Mouse (Mus musculus) neural tube, embryonic 14.5 days (tissue): ENCODE measurements at regions not wholly inside any gene's neighbourhood (a gene's known extent, or its start where the extent isn't known, plus 50 kb on each side); places are given as distances from the start of the nearest gene placed in this dataset.
A peak's percentile ranks its signal among the peaks of the same experiment; 100 is the strongest.

Experiments used
- ATAC-seq: fragments of 200-750 bp; cut with Nextera tagmentation; 2 replicates; pipeline ENCODE4 v1.8.0; 2017; ENCODE audit warnings: low read depth, mild to moderate bottlenecking, moderate TSS enrichment, moderate library complexity
- H3K27ac ChIP-seq: fragments of 300-500 bp; sonication (generic); 2 replicates; pipeline ENCODE4 v1.5.1; 2014; ENCODE audit warnings: low read depth, mild to moderate bottlenecking, control low read depth, low read length, moderate library complexity, mixed read lengths
- H3K27me3 ChIP-seq: fragments of 300-500 bp; sonication (generic); 2 replicates; pipeline ENCODE4 v1.6.1; 2014; ENCODE audit warnings: low read length; ENCODE audit not compliant: control insufficient read depth, insufficient read depth
- H3K36me3 ChIP-seq: fragments of 300-500 bp; sonication (generic); 2 replicates; pipeline ENCODE4 v1.6.1; 2014; ENCODE audit warnings: low read length, mixed read lengths; ENCODE audit not compliant: control insufficient read depth, insufficient read depth
- H3K4me1 ChIP-seq: fragments of 300-500 bp; sonication (generic); 2 replicates; pipeline ENCODE4 v1.6.1; 2014; ENCODE audit warnings: low read length; ENCODE audit not compliant: control insufficient read depth, insufficient read depth
- H3K4me2 ChIP-seq: fragments of 300-500 bp; sonication (generic); 2 replicates; pipeline ENCODE4 v1.6.1; 2014; ENCODE audit warnings: mild to moderate bottlenecking, low read depth, low read length, control low read depth
- H3K4me3 ChIP-seq: fragments of 300-500 bp; sonication (generic); 2 replicates; pipeline ENCODE4 v1.5.1; 2014; ENCODE audit warnings: low read depth, low read length, control low read depth, mixed read lengths
- H3K9ac ChIP-seq: fragments of 300-500 bp; sonication (generic); replicated peaks from 2 replicates; pipeline ENCODE4 v1.6.1; 2014; ENCODE audit warnings: low read depth, mild to moderate bottlenecking, control low read depth, low read length, mixed read lengths
- H3K9me3 ChIP-seq: fragments of 300-500 bp; sonication (generic); 2 replicates; pipeline ENCODE4 v1.6.1; 2016; ENCODE audit warnings: low read length; ENCODE audit not compliant: control insufficient read depth
- WGBS: fragments of 180-500 bp; shearing (Covaris S2); extraction: QIAGEN DNeasy Blood & Tissue Kit; methylation state at CpG from one replicate; pipeline ENCODE4 v1.1.7; 2014; 5-methylcytosine and 5-hydroxymethylcytosine counted together

GRCm38 (mm10) chr3:66698083-66698482 is 283.1 kb upstream of the Rsrc1 start:
- no peaks in the 10 kb centered on the region for H3K36me3 ChIP-seq
- H3K27me3 ChIP-seq: no peaks in the 10 kb centered on the region
- 83% methylated on average over 5 of the region's 5 CpGs for WGBS
- H3K27ac ChIP-seq: no peak overlapping the region
- H3K9me3 ChIP-seq: no peaks in the 10 kb centered on the region
- no peak overlapping the region for H3K4me2 ChIP-seq
- no peak for ATAC-seq
- no peak overlapping the region for H3K4me3 ChIP-seq
- H3K9ac ChIP-seq: no peak overlapping the region
- no peaks in the 10 kb centered on the region for H3K4me1 ChIP-seq

GRCm38 (mm10) chr3:66705766-66706165 is 275.4 kb upstream of the Rsrc1 start:
- no peak overlapping the region for H3K4me3 ChIP-seq
- H3K9me3 ChIP-seq: no peaks in the 10 kb centered on the region
- H3K36me3 ChIP-seq: no peaks in the 10 kb centered on the region
- H3K27ac ChIP-seq: no peak overlapping the region
- no peak for ATAC-seq
- no peak overlapping the region for H3K4me2 ChIP-seq
- H3K27me3 ChIP-seq: no peaks in the 10 kb centered on the region
- no peaks in the 10 kb centered on the region for H3K4me1 ChIP-seq
- WGBS: 85% methylated on average over 4 of the region's 4 CpGs
- H3K9ac ChIP-seq: no peak overlapping the region

GRCm38 (mm10) chr3:66735468-66735867 is 245.7 kb upstream of the Rsrc1 start:
- Histone ChIP-seq H3K4me2 (no peak overlapping the region), H3K4me1 (no peaks in the 10 kb centered on the region), H3K36me3 (no peaks in the 10 kb centered on the region), H3K4me3 (no peak overlapping the region), H3K27ac (no peak overlapping the region), H3K9me3 (no peaks in the 10 kb centered on the region), H3K9ac (no peak overlapping the region), H3K27me3 (no peaks in the 10 kb centered on the region)
- 37% methylated on average over 1 of the region's 1 CpGs for WGBS
- ATAC-seq: no peak

- WGBS: 39% methylated on average over 12 of the region's 12 CpGs
- Histone ChIP-seq H3K9me3 (no peaks in the 10 kb centered on the region), H3K36me3 (no peaks in the 10 kb centered on the region), H3K4me3 (no peak overlapping the region), H3K27me3 (no peaks in the 10 kb centered on the region), H3K9ac (no peak overlapping the region), H3K4me1 (no peaks in the 10 kb centered on the region), H3K4me2 (no peak overlapping the region), H3K27ac (no peak overlapping the region)
- ATAC-seq: peak; percentile 74
Measured at GRCm38 (mm10) chr3:66738201-66739062, 242.8 kb upstream of the Rsrc1 start.

- Histone ChIP-seq H3K27ac (no peak overlapping the region), H3K4me2 (no peak overlapping the region), H3K9me3 (no peaks in the 10 kb centered on the region), H3K4me1 (no peaks in the 10 kb centered on the region), H3K9ac (no peak overlapping the region), H3K36me3 (no peaks in the 10 kb centered on the region), H3K27me3 (no peaks in the 10 kb centered on the region), H3K4me3 (no peak overlapping the region)
- 23% methylated on average over 7 of the region's 7 CpGs for WGBS
- ATAC-seq: no peak
Measured at GRCm38 (mm10) chr3:66739356-66740014, 241.7 kb upstream of the Rsrc1 start.

GRCm38 (mm10) chr3:66744133-66744913 is 236.9 kb upstream of the Rsrc1 start:
- H3K27ac ChIP-seq: no peak overlapping the region
- no peak overlapping the region for H3K4me3 ChIP-seq
- no peak overlapping the region for H3K9ac ChIP-seq
- H3K27me3 ChIP-seq: no peaks in the 10 kb centered on the region
- peaks cover 4% of the 10 kb centered on the region; the same call in 1 of the 2 replicates for H3K4me1 ChIP-seq
- WGBS: 71% methylated on average over 11 of the region's 11 CpGs
- H3K4me2 ChIP-seq: no peak overlapping the region
- H3K9me3 ChIP-seq: no peaks in the 10 kb centered on the region
- no peak for ATAC-seq
- H3K36me3 ChIP-seq: no peaks in the 10 kb centered on the region

GRCm38 (mm10) chr3:66746373-66747072 is 234.7 kb upstream of the Rsrc1 start:
- peaks cover 4% of the 10 kb centered on the region; the same call in 1 of the 2 replicates for H3K4me1 ChIP-seq
- peak overlapping the region; percentile 9; the same call in 1 of the 2 replicates for H3K4me3 ChIP-seq
- no peaks in the 10 kb centered on the region for H3K9me3 ChIP-seq
- H3K27me3 ChIP-seq: no peaks in the 10 kb centered on the region
- 26% methylated on average over 19 of the region's 19 CpGs for WGBS
- H3K4me2 ChIP-seq: peak overlapping the region; percentile 44
- H3K9ac ChIP-seq: no peak overlapping the region
- H3K36me3 ChIP-seq: no peaks in the 10 kb centered on the region
- ATAC-seq: peak; percentile 90
- peak overlapping the region; percentile 64; the same call in 1 of the 2 replicates for H3K27ac ChIP-seq

- ATAC-seq: peak; percentile 80
- WGBS: 24% methylated on average over 20 of the region's 20 CpGs
Measured at GRCm38 (mm10) chr3:66747073-66747710, 234.0 kb upstream of the Rsrc1 start.

More at GRCm38 (mm10) chr3:66747073-66747710, 234.0 kb upstream of the Rsrc1 start:
- no peak overlapping the region for H3K9ac ChIP-seq
- H3K27ac ChIP-seq: peak overlapping the region; percentile 64; the same call in 1 of the 2 replicates
- peak overlapping the region; percentile 44 for H3K4me2 ChIP-seq
- H3K9me3 ChIP-seq: no peaks in the 10 kb centered on the region
- peaks cover 4% of the 10 kb centered on the region; the same call in 1 of the 2 replicates for H3K4me1 ChIP-seq
- H3K36me3 ChIP-seq: no peaks in the 10 kb centered on the region
- no peaks in the 10 kb centered on the region for H3K27me3 ChIP-seq
- peak overlapping the region; percentile 9; the same call in 1 of the 2 replicates for H3K4me3 ChIP-seq
